Mouse (Mus musculus): Measurements from ENCODE around the gene Tob1.

DNA sequence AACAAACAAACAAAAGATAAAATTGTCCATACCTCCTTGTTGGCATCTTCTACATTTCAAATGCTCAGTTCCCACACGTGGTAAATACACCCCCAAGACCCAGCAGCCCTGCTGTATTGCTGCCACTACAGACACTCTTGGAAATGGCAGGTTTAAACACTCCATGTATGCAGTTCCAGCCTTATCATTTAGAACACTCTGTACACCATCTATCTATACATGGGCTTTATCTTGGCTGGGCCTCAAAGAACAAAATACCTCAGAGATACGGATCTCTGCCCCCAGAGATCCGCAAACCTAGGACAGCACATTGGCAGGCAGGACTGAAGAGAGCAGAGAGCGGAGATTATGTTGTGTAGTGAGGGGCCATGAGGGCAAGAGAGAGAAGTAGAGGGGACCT lies 31.1 kb upstream of the Tob1 start:
- TF ChIP-seq CTCF (IDR thresholded peaks at IDR 0.05; ENCODE audit: borderline replicate concordance, insufficient read depth, low read length) (no peak), POLR2A (IDR thresholded peaks at IDR 0.05; ENCODE audit: low read depth, low read length) (no peak)

Data from embryonic fibroblast, embryonic 13.5 days (primary cell).